Mouse (Mus musculus): ENCODE results near the gene Hist1h2af. TPM values are rescaled to one million over a fixed set of nuclear protein-coding genes. Genes with fewer than 3 reads are reported as not detected.
"Not testable (repeated sequence)": the region's sequence is repeated elsewhere in the genome, so short reads cannot be mapped to it uniquely, and the experiment has no call there.

Gene Hist1h2af
- polyA plus RNA-seq, 1 experiment from 2014 or later = 7.8 TPM

DNA sequence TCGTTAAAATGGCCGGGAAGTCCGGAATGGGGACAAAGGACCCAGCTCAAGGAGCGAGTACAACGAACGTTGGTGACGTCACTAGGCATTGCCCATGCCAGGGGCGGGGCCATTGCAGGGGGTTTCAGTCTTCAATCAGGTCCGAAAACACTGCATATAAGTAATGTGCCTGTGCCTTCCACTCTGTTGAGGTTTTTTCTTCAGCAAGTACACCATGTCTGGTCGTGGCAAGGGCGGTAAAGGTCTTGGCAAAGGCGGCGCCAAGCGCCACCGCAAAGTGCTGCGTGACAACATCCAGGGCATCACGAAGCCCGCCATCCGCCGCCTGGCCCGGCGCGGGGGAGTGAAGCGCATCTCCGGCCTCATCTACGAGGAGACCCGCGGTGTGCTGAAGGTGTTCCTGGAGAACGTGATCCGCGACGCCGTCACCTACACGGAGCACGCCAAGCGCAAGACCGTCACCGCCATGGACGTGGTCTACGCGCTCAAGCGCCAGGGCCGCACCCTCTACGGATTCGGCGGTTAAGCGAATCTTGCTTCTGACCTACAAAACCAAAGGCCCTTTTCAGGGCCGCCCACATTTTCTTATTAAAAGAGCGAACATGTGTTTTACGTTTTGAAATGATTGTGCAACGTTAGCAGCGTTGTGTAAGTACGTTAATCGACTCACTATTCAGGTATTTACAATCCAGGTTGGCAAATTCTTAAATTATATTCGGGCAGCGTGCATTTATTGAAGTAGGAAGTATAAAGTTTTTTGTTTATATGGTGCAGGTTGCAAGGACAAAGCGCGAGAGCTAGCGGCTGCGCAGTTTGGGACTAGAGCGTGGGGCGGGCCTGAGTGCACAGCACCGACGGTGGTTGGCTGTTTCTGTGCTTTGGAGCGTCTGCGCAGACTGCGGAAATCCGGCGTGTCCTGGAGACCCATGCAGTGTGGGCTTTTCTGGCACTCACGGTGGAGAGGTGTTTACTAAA lies 2.5 kb upstream of the Hist1h2af start, which contains the start of gene Hist1h4h:
Gene Hist1h4h, plus strand, starts transcription at position 150 of the 975 bp plus-strand sequence.
- Histone ChIP-seq H3K9me3 (replicated peaks; ENCODE audit: control insufficient read depth, low read length) (no peaks in the 10 kb centered on the region), H3K27me3 (ENCODE audit: control insufficient read depth, insufficient read depth, low read length) (no peaks in the 10 kb centered on the region), H3K9ac (replicated peaks; ENCODE audit: low read length) (peak within 1 kb of the TSS; percentile 92), H3K4me1 (ENCODE audit: control insufficient read depth, insufficient read depth, low read length) (no peaks in the 10 kb centered on the region), H3K36me3 (replicated peaks; ENCODE audit: control insufficient read depth, insufficient read depth, low read depth, low read length) (no peaks in the 10 kb centered on the region), H3K4me3 (ENCODE audit: low read depth, low read length) (peak within 1 kb of the TSS; percentile 56), H3K4me2 (ENCODE audit: low read depth, low read length) (peak within 1 kb of the TSS; percentile 55), H3K27ac (replicated peaks; ENCODE audit: low read depth, low read length) (peak within 1 kb of the TSS; percentile 97)
- WGBS = under 1% methylated on average over 55 of the region's 70 CpGs
- peak; percentile 79 for ATAC-seq (replicated peaks; ENCODE audit: insufficient number of reproducible peaks, low FRiP score, low TSS enrichment, low read depth)
- DNase-seq (ENCODE audit: low spot score) = peak; percentile 98

- Histone ChIP-seq H3K36me3 (replicated peaks; ENCODE audit: control insufficient read depth, insufficient read depth, low read depth, low read length) (no peaks in the 10 kb centered on the region), H3K9me3 (replicated peaks; ENCODE audit: control insufficient read depth, low read length) (no peaks in the 10 kb centered on the region), H3K4me1 (ENCODE audit: control insufficient read depth, insufficient read depth, low read length) (no peaks in the 10 kb centered on the region), H3K4me2 (ENCODE audit: low read depth, low read length) (peak overlapping the region; percentile 55), H3K27ac (replicated peaks; ENCODE audit: low read depth, low read length) (peak overlapping the region; percentile 97), H3K27me3 (ENCODE audit: control insufficient read depth, insufficient read depth, low read length) (no peaks in the 10 kb centered on the region), H3K9ac (replicated peaks; ENCODE audit: low read length) (peak overlapping the region; percentile 92), H3K4me3 (ENCODE audit: low read depth, low read length) (peak overlapping the region; percentile 56)
- no peak for ATAC-seq (replicated peaks; ENCODE audit: insufficient number of reproducible peaks, low FRiP score, low TSS enrichment, low read depth)
- WGBS = 27% methylated on average over 9 of the region's 9 CpGs
- peak; percentile 56 for DNase-seq (ENCODE audit: low spot score)
These were observed 1.2 kb upstream of the Hist1h2af start for GRCm38 (mm10) chr13:23532262-23533075.

DNA sequence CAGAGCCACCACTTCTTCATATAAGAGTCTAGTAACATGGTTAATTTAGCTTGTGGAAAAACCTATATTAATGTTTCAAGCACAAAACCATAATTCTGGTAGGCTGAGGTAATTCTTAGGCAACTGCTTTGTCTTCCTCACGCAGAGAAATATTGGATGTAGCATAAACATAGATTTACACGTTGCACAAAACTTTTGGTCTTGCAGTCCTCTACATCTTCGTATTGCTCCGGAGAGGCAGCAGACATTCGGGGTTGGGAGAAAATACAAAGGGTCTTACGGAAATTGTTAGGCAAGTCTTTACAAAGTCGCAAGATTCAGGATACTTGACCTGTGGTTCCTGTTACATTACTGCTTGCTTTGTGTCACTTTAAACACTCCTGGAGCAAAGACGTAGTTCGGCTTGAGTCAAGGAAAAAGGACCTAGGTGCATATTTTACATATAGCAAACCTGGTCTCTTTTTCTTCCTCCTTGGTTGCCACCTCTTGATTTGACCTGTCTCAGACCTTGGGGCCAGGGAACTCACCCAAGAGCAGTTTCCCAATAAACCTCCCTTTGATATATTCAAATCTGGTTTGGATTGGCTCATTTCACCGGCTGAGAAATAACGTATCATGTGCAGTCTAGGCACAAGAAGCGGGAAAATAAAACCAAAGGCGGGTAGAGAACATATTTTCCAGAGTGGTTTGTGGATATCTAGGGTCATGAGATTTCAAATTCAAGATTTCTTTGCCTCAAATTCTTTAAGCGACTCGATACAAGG lies 844 bp downstream of the Hist1h2af start:
- under 1% methylated on average over 15 of the region's 15 CpGs for WGBS
- no peaks in the 10 kb centered on the region for H3K4me1 ChIP-seq (ENCODE audit: control insufficient read depth, insufficient read depth, low read length)
- H3K36me3 ChIP-seq (replicated peaks; ENCODE audit: control insufficient read depth, insufficient read depth, low read depth, low read length) = no peaks in the 10 kb centered on the region
- DNase-seq (ENCODE audit: low spot score) = peak; percentile 77
- 0 out of 2 replicates have a peak, but pooled peaks have one; percentile 0 for ATAC-seq (replicated peaks; ENCODE audit: insufficient number of reproducible peaks, low FRiP score, low TSS enrichment, low read depth)
- no peaks in the 10 kb centered on the region for H3K27me3 ChIP-seq (ENCODE audit: control insufficient read depth, insufficient read depth, low read length)
- H3K9ac ChIP-seq (replicated peaks; ENCODE audit: low read length) = peak overlapping the region; percentile 79
- H3K9me3 ChIP-seq (replicated peaks; ENCODE audit: control insufficient read depth, low read length) = no peaks in the 10 kb centered on the region
- H3K4me2 ChIP-seq (ENCODE audit: low read depth, low read length) = peak overlapping the region; percentile 69
- peak overlapping the region; percentile 56 for H3K4me3 ChIP-seq (ENCODE audit: low read depth, low read length)
- peak overlapping the region; percentile 97 for H3K27ac ChIP-seq (replicated peaks; ENCODE audit: low read depth, low read length)

GRCm38 (mm10) chr13:23535137-23536075 lies 1.7 kb downstream of the Hist1h2af start, which contains the start of gene Hist1h3g:
Gene Hist1h3g (plus strand): TSS chr13:23535422.
- DNase-seq (ENCODE audit: low spot score) (peak; percentile 96), ATAC-seq (replicated peaks; ENCODE audit: insufficient number of reproducible peaks, low FRiP score, low TSS enrichment, low read depth) (peak; percentile 92)
- not testable (repeated sequence) for H3K4me1 ChIP-seq (ENCODE audit: control insufficient read depth, insufficient read depth, low read length); H3K36me3 ChIP-seq (replicated peaks; ENCODE audit: control insufficient read depth, insufficient read depth, low read depth, low read length); H3K27me3 ChIP-seq (ENCODE audit: control insufficient read depth, insufficient read depth, low read length); H3K9me3 ChIP-seq (replicated peaks; ENCODE audit: control insufficient read depth, low read length)
- WGBS = 0% methylated on average over 42 of the region's 62 CpGs
- H3K4me3 ChIP-seq (ENCODE audit: low read depth, low read length) = peak within 1 kb of the TSS; percentile 56
- peak within 1 kb of the TSS; percentile 79 for H3K9ac ChIP-seq (replicated peaks; ENCODE audit: low read length)
- peak within 1 kb of the TSS; percentile 69 for H3K4me2 ChIP-seq (ENCODE audit: low read depth, low read length)
- peak within 1 kb of the TSS; percentile 97 for H3K27ac ChIP-seq (replicated peaks; ENCODE audit: low read depth, low read length)

GRCm38 (mm10) chr13:23536076-23536822 lies 2.5 kb downstream of the Hist1h2af start:
- no peak for ATAC-seq (replicated peaks; ENCODE audit: insufficient number of reproducible peaks, low FRiP score, low TSS enrichment, low read depth)
- no peaks in the 10 kb centered on the region for H3K27me3 ChIP-seq (ENCODE audit: control insufficient read depth, insufficient read depth, low read length)
- peak overlapping the region; percentile 71 for H3K9ac ChIP-seq (replicated peaks; ENCODE audit: low read length)
- no peaks in the 10 kb centered on the region for H3K9me3 ChIP-seq (replicated peaks; ENCODE audit: control insufficient read depth, low read length)
- peak overlapping the region; percentile 66 for H3K4me2 ChIP-seq (ENCODE audit: low read depth, low read length)
- H3K36me3 ChIP-seq (replicated peaks; ENCODE audit: control insufficient read depth, insufficient read depth, low read depth, low read length) = no peaks in the 10 kb centered on the region
- H3K4me3 ChIP-seq (ENCODE audit: low read depth, low read length) = peak overlapping the region; percentile 56
- DNase-seq (ENCODE audit: low spot score) = peak; percentile 63
- H3K4me1 ChIP-seq (ENCODE audit: control insufficient read depth, insufficient read depth, low read length) = no peaks in the 10 kb centered on the region
- H3K27ac ChIP-seq (replicated peaks; ENCODE audit: low read depth, low read length) = peak overlapping the region; percentile 97
- WGBS = 18% methylated on average over 7 of the region's 7 CpGs

GRCm38 (mm10) chr13:23537006-23537710 lies 3.5 kb downstream of the Hist1h2af start:
- ATAC-seq (replicated peaks; ENCODE audit: insufficient number of reproducible peaks, low FRiP score, low TSS enrichment, low read depth) (no peak), DNase-seq (ENCODE audit: low spot score) (no peak)
- WGBS = 86% methylated on average over 3 of the region's 3 CpGs
- no peaks in the 10 kb centered on the region for H3K27me3 ChIP-seq (ENCODE audit: control insufficient read depth, insufficient read depth, low read length)
- H3K4me2 ChIP-seq (ENCODE audit: low read depth, low read length) = peak overlapping the region; percentile 17
- H3K36me3 ChIP-seq (replicated peaks; ENCODE audit: control insufficient read depth, insufficient read depth, low read depth, low read length) = no peaks in the 10 kb centered on the region
- H3K4me1 ChIP-seq (ENCODE audit: control insufficient read depth, insufficient read depth, low read length) = no peaks in the 10 kb centered on the region
- no peaks in the 10 kb centered on the region for H3K9me3 ChIP-seq (replicated peaks; ENCODE audit: control insufficient read depth, low read length)
- H3K4me3 ChIP-seq (ENCODE audit: low read depth, low read length) = peak overlapping the region; percentile 56
- H3K9ac ChIP-seq (replicated peaks; ENCODE audit: low read length) = peak overlapping the region; percentile 7; the same call in 1 of the 2 replicates
- no peak overlapping the region for H3K27ac ChIP-seq (replicated peaks; ENCODE audit: low read depth, low read length)

Measured in embryonic facial prominence, embryonic 11.5 days (tissue).